Mouse (Mus musculus) adrenal gland, postnatal 10 days (tissue): ENCODE measurements around the gene Peg12. TPM values are rescaled to one million over a fixed set of nuclear protein-coding genes. Genes with fewer than 3 reads are reported as not detected.

ENCODE experiments used
- total RNA-seq, 2 experiments: library from RNA; stranded (reverse); gene quantifications; 2 replicates each; pipeline ENCODE4 v1.2.3; 2021

Peg12 gene
- total RNA-seq, 2 experiments from 2014 or later = 3.6 to 4.8 TPM

Other genes starting within 250 kb of the Peg12 start
- gene Ndn, start 117.9 kb downstream of the Peg12 start, total RNA-seq = 10 to 100 TPM; 76.6 to 98.5 TPM
- 1 to 10 TPM; 2.8 to 9.1 TPM for gene Magel2, start 87.5 kb downstream of the Peg12 start, total RNA-seq
- gene Mkrn3, start 44.4 kb downstream of the Peg12 start, total RNA-seq = 1 to 10 TPM; 1.3 to 2.4 TPM